Mouse (Mus musculus): ENCODE measurements around the gene Oas3. TPM values are rescaled to one million over a fixed set of nuclear protein-coding genes. Genes with fewer than 3 reads are reported as not detected.

Oas3 gene
- polyA plus RNA-seq, 1 experiment, result 0.08 TPM

DNA sequence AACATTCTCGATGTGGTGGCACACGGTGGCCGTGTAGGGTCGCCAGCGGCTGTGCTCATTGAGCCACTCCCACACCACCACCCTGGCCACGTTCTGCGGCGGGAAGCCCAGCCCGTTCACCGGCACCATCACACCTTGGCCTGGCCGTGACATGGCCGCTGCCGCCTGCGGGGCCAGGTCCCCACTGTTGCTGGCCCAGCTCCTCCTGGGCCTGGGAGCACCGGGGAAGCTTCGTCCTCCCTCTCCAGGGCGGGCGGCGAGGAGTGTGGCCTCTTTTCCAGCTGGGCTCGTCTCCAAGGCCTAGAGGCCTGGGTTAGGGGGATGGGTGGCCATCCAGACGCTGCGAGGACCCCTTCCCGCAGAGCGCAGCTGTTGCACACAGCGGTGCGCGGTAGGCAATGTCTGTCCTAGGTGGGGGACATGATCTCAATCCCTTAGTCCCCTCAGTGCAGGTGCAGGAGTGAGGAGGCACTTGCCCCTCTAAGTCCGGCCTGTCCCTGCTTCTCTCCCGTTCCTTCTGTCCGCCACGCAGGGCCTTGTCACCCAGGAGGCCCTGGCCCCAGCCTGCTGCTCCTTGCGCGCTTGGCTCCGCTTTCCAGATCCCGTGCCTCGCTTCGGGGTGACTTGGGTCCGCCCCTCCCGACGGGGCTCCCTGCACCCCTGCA lies 67.2 kb downstream of the Oas3 start:
- Histone ChIP-seq H3K4me3 (replicated peaks; ENCODE audit: insufficient read depth, low read depth, low read length) (peak overlapping the region; percentile 89), H3K27me3 (ENCODE audit: control insufficient read depth, insufficient read depth, low read length) (no peaks in the 10 kb centered on the region)
- under 1% methylated on average over 40 of the region's 40 CpGs for WGBS

DNA sequence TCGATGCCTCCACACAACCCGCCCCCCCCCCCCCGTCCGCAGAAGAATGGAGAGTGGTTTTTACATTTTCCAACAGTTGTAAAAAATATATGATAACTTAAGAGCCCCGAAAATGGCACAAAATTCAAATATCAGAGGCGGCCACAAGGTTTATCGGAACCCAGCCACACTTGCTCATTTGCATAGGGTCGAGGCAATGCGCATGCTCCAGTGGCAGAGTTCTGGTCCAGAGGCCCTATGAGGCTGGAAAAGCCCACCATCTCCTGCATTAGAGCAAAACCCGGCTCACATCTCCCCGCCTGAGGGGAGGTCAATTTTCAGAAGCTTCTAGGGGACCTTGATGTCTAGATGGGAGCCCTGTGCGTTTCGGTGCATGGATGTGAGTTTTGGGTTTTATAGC lies 70.5 kb downstream of the Oas3 start:
- no peak for DNase-seq
- WGBS, result 54% methylated on average over 13 of the region's 13 CpGs
- TF ChIP-seq CTCF (IDR thresholded peaks at IDR 0.05; ENCODE audit: borderline replicate concordance, insufficient read depth, low read depth, low read length) (no peak), POLR2A (IDR thresholded peaks at IDR 0.05; ENCODE audit: borderline replicate concordance, insufficient read depth, low read length) (no peak)
- H3K4me3 ChIP-seq (replicated peaks; ENCODE audit: insufficient read depth, low read depth, low read length), result no peak overlapping the region
- H3K27ac ChIP-seq (ENCODE audit: insufficient read depth, low read length), result no peak overlapping the region
- H3K27me3 ChIP-seq (ENCODE audit: control insufficient read depth, insufficient read depth, low read length), result no peaks in the 10 kb centered on the region
- H3K4me1 ChIP-seq (ENCODE audit: control insufficient read depth, insufficient read depth, low read length), result peaks cover 47% of the 10 kb centered on the region

More for the DNA sequence above, 67.2 kb downstream of the Oas3 start:
- peaks cover 18% of the 10 kb centered on the region for H3K4me1 ChIP-seq (ENCODE audit: control insufficient read depth, insufficient read depth, low read length)
- DNase-seq, result peak; percentile 74 to 78
- TF ChIP-seq POLR2A (IDR thresholded peaks at IDR 0.05; ENCODE audit: borderline replicate concordance, insufficient read depth, low read length) (no peak), CTCF (IDR thresholded peaks at IDR 0.05; ENCODE audit: borderline replicate concordance, insufficient read depth, low read depth, low read length) (no peak)
- peak overlapping the region; percentile 82 for H3K27ac ChIP-seq (ENCODE audit: insufficient read depth, low read length)

DNA sequence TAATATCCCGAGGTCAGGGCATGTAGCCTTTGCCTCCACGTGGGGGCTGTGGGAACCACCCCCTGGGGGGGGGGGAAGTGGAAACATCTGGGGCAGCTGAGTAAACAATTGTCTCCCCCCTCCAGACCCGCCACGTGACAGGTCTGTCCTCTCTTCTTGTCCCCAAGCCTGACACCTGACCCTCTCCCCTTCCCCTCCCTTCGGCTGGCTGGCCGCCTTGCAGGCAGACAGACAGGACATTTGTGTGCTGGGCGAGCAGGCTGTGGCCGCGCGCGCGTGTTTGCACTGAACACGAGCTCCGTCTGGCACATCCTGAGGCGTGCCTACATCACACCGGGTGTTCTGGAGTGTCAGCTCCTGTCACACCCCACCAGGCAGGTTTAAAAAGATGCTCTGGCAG lies 70.9 kb downstream of the Oas3 start:
- WGBS, result 7% methylated on average over 16 of the region's 16 CpGs
- no peak for TF ChIP-seq CTCF (IDR thresholded peaks at IDR 0.05; ENCODE audit: borderline replicate concordance, insufficient read depth, low read depth, low read length)
- peak; percentile 52 to 71 for DNase-seq
- Histone ChIP-seq H3K27ac (ENCODE audit: insufficient read depth, low read length) (no peak overlapping the region), H3K4me1 (ENCODE audit: control insufficient read depth, insufficient read depth, low read length) (peaks cover 49% of the 10 kb centered on the region), H3K27me3 (ENCODE audit: control insufficient read depth, insufficient read depth, low read length) (no peaks in the 10 kb centered on the region), H3K4me3 (replicated peaks; ENCODE audit: insufficient read depth, low read depth, low read length) (no peak overlapping the region)

DNA sequence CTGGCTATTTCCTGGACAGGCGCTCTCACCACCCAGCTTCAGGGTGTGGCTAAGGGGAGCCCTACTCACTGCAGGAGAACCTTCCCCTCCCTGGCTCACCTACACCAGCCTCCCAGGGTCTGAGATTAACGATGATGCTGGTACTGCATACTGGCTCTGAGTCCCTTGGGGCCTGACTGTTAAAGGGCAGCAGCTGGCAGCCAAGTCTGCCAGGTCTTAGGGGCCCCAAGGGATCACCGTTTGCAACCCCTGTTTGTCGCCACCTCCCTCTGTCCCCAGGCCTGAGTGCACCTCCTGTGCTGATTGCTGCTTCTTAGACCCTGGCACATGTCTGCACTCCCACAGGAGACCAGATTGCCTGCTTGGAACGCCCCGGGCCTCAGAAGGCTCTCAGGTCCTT lies 73.0 kb downstream of the Oas3 start:
- peaks cover 68% of the 10 kb centered on the region for H3K4me1 ChIP-seq (ENCODE audit: control insufficient read depth, insufficient read depth, low read length)
- WGBS, result 33% methylated on average over 6 of the region's 6 CpGs
- no peaks in the 10 kb centered on the region for H3K27me3 ChIP-seq (ENCODE audit: control insufficient read depth, insufficient read depth, low read length)
- TF ChIP-seq CTCF (IDR thresholded peaks at IDR 0.05; ENCODE audit: borderline replicate concordance, insufficient read depth, low read depth, low read length), result no peak
- TF ChIP-seq POLR2A (IDR thresholded peaks at IDR 0.05; ENCODE audit: borderline replicate concordance, insufficient read depth, low read length), result no peak
- no peak overlapping the region for H3K4me3 ChIP-seq (replicated peaks; ENCODE audit: insufficient read depth, low read depth, low read length)
- DNase-seq, result peak; percentile 16 to 21
- H3K27ac ChIP-seq (ENCODE audit: insufficient read depth, low read length), result no peak overlapping the region

DNA sequence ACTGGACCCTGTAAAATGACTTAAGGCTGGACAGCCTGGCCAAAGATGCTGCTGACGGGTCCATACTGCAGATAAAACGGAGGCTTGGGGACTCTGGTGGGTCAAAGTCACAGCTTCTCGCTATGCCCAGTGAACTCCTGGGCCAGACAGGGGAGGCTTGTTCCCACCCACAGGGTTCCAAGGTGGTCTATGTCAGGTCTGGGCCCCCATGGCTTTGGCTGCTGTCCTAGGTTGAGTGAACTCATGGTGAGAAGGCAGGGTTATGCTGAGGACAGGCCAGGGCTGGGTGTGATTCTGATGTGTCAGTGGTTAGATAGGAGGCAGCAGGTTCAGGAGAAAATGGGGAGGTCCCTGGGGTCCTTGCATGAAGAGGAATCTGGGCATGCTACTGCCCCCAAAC lies 73.8 kb downstream of the Oas3 start:
- H3K27ac ChIP-seq (ENCODE audit: insufficient read depth, low read length), result no peak overlapping the region
- WGBS, result 87% methylated on average over 3 of the region's 3 CpGs
- no peaks in the 10 kb centered on the region for H3K27me3 ChIP-seq (ENCODE audit: control insufficient read depth, insufficient read depth, low read length)
- TF ChIP-seq CTCF (IDR thresholded peaks at IDR 0.05; ENCODE audit: borderline replicate concordance, insufficient read depth, low read depth, low read length) (no peak), POLR2A (IDR thresholded peaks at IDR 0.05; ENCODE audit: borderline replicate concordance, insufficient read depth, low read length) (no peak)
- peak in 1 of 2 experiments; percentile 14 for DNase-seq
- H3K4me3 ChIP-seq (replicated peaks; ENCODE audit: insufficient read depth, low read depth, low read length), result no peak overlapping the region
- H3K4me1 ChIP-seq (ENCODE audit: control insufficient read depth, insufficient read depth, low read length), result peaks cover 76% of the 10 kb centered on the region

Other genes with a start within 250 kb of the Oas3 start
- 47.3 and 56.6 TPM in 2 replicates for gene Tpcn1, start 189.0 kb downstream of the Oas3 start, polyA plus RNA-seq (2012; rRNA removed)
- gene Iqcd, start 188.6 kb downstream of the Oas3 start, polyA plus RNA-seq (2012; rRNA removed), result 1.8 and 2.0 TPM in 2 replicates
- gene Rita1, start 165.1 kb downstream of the Oas3 start, polyA plus RNA-seq (2012; rRNA removed), result 43.7 and 47.3 TPM in 2 replicates
- 24.1 and 25.4 TPM in 2 replicates for gene Ddx54, start 164.9 kb downstream of the Oas3 start, polyA plus RNA-seq (2012; rRNA removed)
- gene Cfap73, start 143.4 kb downstream of the Oas3 start, polyA plus RNA-seq (2012; rRNA removed), result 0.24 and 0.31 TPM in 2 replicates
- gene Rasal1, start 128.8 kb downstream of the Oas3 start, polyA plus RNA-seq (2012; rRNA removed), result 24.7 and 30.5 TPM in 2 replicates
- 123 and 127 TPM in 2 replicates for gene Dtx1, start 65.7 kb downstream of the Oas3 start, polyA plus RNA-seq (2012; rRNA removed)
- 0.41 and 0.80 TPM in 2 replicates for gene Oas2, start 27.8 kb downstream of the Oas3 start, polyA plus RNA-seq (2012; rRNA removed)
- not detected in 2 replicates for gene Oas1e, start 17.9 kb upstream of the Oas3 start, polyA plus RNA-seq (2012; rRNA removed)
- gene Oas1c, start 34.9 kb upstream of the Oas3 start, polyA plus RNA-seq (2012; rRNA removed), result 1.2 and 2.0 TPM in 2 replicates
- gene Oas1f, start 69.7 kb upstream of the Oas3 start, polyA plus RNA-seq (2012; rRNA removed), result not detected in 2 replicates
- gene Oas1h, start 83.8 kb upstream of the Oas3 start, polyA plus RNA-seq (2012; rRNA removed), result not detected in 2 replicates
- gene Oas1g, start 110.0 kb upstream of the Oas3 start, polyA plus RNA-seq (2012; rRNA removed), result 0.35 and 0.47 TPM in 2 replicates
- 1.6 and 1.9 TPM in 2 replicates for gene Oas1a, start 129.9 kb upstream of the Oas3 start, polyA plus RNA-seq (2012; rRNA removed)
- gene Oas1d, start 136.9 kb upstream of the Oas3 start, polyA plus RNA-seq (2012; rRNA removed), result not detected in 2 replicates
- gene Rph3a, start 232.4 kb upstream of the Oas3 start, polyA plus RNA-seq (2012; rRNA removed), result 277 and 287 TPM in 2 replicates